8 mouse cellular contexts compared by ENCODE assay signal in genomic region chr10:100015370-100016325, GRCm38 (mm10). TPM values are rescaled to one million over a fixed set of nuclear protein-coding genes. Genes with fewer than 3 reads are reported as not detected.
DNase-seq lines count a peak whose midpoint lies in the region; ATAC-seq and TF ChIP-seq lines count a peak whose summit lies in the region.

Gene Kitl (plus strand): TSS chr10:100015630.

- H3K9me3 ChIP-seq in lung, embryonic 16.5 days (ENCODE audit: control insufficient read depth, low read length) = no peaks in the 10 kb centered on the region

- TF ChIP-seq CTCF in cerebellum, adult 2 months (IDR thresholded peaks at IDR 0.05; ENCODE audit: borderline replicate concordance, insufficient read depth, low read depth, low read length) = no peak

- no peaks in the 10 kb centered on the region for H3K4me1 ChIP-seq in cerebellum, adult 2 months (ENCODE audit: control insufficient read depth, insufficient read depth, low read length)
- H3K4me1 ChIP-seq in lung, embryonic 16.5 days (replicated peaks; ENCODE audit: control insufficient read depth, insufficient read depth, low read length) = peaks cover 41% of the 10 kb centered on the region

- H3K9ac ChIP-seq in lung, embryonic 16.5 days (ENCODE audit: low read length) = peak within 1 kb of the TSS; percentile 95

- no peaks in the 10 kb centered on the region; the same call in 1 of the 2 replicates for H3K27me3 ChIP-seq in cerebellum, adult 2 months (ENCODE audit: control insufficient read depth, insufficient read depth, low read length)
- no peaks in the 10 kb centered on the region for H3K27me3 ChIP-seq in lung, embryonic 16.5 days (ENCODE audit: control insufficient read depth, insufficient read depth, low read depth, low read length)

- H3K27ac ChIP-seq in cerebellum, adult 2 months (ENCODE audit: insufficient read depth, low read length) = no peak within 1 kb of the TSS
- H3K27ac ChIP-seq in lung, embryonic 16.5 days (ENCODE audit: low read length) = peak within 1 kb of the TSS; percentile 96

- peak within 1 kb of the TSS; percentile 71 for H3K4me2 ChIP-seq in lung, embryonic 16.5 days (ENCODE audit: low read depth, low read length)

- DNase-seq in Muller cell, postnatal 12 days (ENCODE audit: inconsistent ontology term) = peak; percentile 91
- peak; percentile 32 to 46 for DNase-seq in cerebellum, adult 2 months
- DNase-seq in frontal cortex, adult 2 months (ENCODE audit: extremely low spot score in 1 of 2, low spot score in 1 of 2) = peak; percentile 31 to 56
- peak; percentile 84 for DNase-seq in heart, postnatal 4 days
- peak; percentile 20 to 40 for DNase-seq in layer of hippocampus, adult 8-10 months (ENCODE audit: low spot score in 2 of 2)
- DNase-seq in ovary, postnatal 14 days (ENCODE audit: low spot score) = peak; percentile 62
- DNase-seq in urinary bladder, postnatal 36 days (ENCODE audit: low spot score in 2 of 2) = peak; percentile 70 to 76

- no peak for TF ChIP-seq POLR2A in cerebellum, adult 2 months (IDR thresholded peaks at IDR 0.05; ENCODE audit: borderline replicate concordance, insufficient read depth, low read length)

- 1% methylated on average over 70 of the region's 70 CpGs for WGBS in cerebellum, adult 2 months
- WGBS in lung, embryonic 16.5 days = under 1% methylated on average over 67 of the region's 70 CpGs

- ATAC-seq in lung, embryonic 16.5 days (ENCODE audit: low read depth) = peak; percentile 89

- H3K4me3 ChIP-seq in cerebellum, adult 2 months (replicated peaks; ENCODE audit: insufficient read depth, low read depth, low read length) = peak within 1 kb of the TSS; percentile 56
- H3K4me3 ChIP-seq in lung, embryonic 16.5 days (ENCODE audit: low read length) = peak within 1 kb of the TSS; percentile 79

- H3K36me3 ChIP-seq in lung, embryonic 16.5 days (ENCODE audit: control insufficient read depth, insufficient read depth, low read length) = no peaks in the 10 kb centered on the region

RNA-seq across cellular contexts. Expression of gene Kitl, which starts in this region (rescaled TPM):
- 33.0 and 39.4 TPM in 2 replicates for polyA plus RNA-seq in cerebellum, adult 2 months (2012; rRNA removed)
- polyA plus RNA-seq in frontal cortex, adult 2 months (2012; rRNA removed) = 21.0 and 23.0 TPM in 2 replicates
- total RNA-seq in heart, postnatal 4 days (2021) = 100 to 1,000 TPM in 1 of 2 experiments, 10 to 100 TPM in 1; 96.3 to 105 TPM
- total RNA-seq in layer of hippocampus, adult 8-10 months (2022) = 10 to 100 TPM; 20.5 to 36.7 (median 22.7) TPM
- 38.5 and 41.2 TPM in 2 replicates for polyA plus RNA-seq in lung, embryonic 16.5 days (2015; fragmentation: Nextera tagmentation; extraction: Ambion mirVana)

Comparison
In these comparisons a context has a peak if more than half of its experiments do, and no peak if none do; other contexts are left out.
1. DNase-seq: peak in every context shown above with its lines; median percentile 91 in Muller cell, postnatal 12 days; 84 in heart, postnatal 4 days; 73 in urinary bladder, postnatal 36 days; 62 in ovary, postnatal 14 days; 44 in frontal cortex, adult 2 months; 39 in cerebellum, adult 2 months; 30 in layer of hippocampus, adult 8-10 months.